Mouse (Mus musculus) liver, adult 2 months (tissue): Measurements from ENCODE around the gene Nrp2.

Source experiments
- CTCF ChIP-seq: fragments of 200-500 bp; IDR thresholded peaks from 2 replicates; pipeline ENCODE4 v1.5.1; 2011; ENCODE audit warnings: low read depth, low read length, control low read depth
- POLR2A ChIP-seq: fragments of 200-500 bp; IDR thresholded peaks from 2 replicates; pipeline ENCODE4 v1.6.1; 2011; ENCODE audit warnings: low read length, control low read depth; ENCODE audit not compliant: insufficient read depth; ENCODE audit errors: extremely low read depth

DNA sequence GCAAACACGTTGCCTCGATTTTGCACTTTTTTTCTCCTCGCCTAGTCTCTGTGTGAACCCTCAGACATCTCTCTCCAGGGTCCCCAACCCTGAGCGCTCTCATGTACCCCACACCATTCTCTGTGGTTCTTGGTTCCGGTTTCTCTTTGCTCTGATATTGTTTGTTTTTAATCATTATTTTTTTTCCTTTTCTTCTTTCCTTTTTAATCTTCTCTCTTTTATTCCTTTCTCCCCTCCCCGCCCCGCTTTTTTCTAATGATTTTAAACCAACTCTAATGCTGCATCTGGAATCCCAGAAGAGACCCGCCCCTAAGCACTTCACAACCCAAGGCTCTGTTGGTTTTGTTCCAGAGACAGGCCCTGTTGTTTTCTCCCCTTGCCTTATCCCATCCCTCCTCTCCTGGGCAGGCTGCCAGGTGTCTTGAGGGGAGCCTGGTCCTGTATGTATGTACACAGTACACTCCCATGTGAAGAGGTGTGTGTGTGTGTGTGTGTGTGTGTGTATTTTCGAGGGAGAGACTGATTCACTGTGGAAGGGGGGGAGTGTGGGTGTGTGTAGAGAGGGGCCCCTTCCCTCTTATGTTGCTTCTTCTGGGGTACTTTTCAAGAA lies 93.1 kb downstream of the Nrp2 start:
- TF ChIP-seq CTCF (no peak), POLR2A (no peak)
